Mouse (Mus musculus) embryonic facial prominence, embryonic 10.5 days (tissue): ENCODE data around the gene Stab1. TPM values are rescaled to one million over a fixed set of nuclear protein-coding genes. Genes with fewer than 3 reads are reported as not detected.

Experiments
- DNase-seq: peaks from one replicate; pipeline ENCODE4 v3.0.0-alpha.2; 2017; ENCODE audit warnings: low spot score
- H3K27ac ChIP-seq: fragments of 300-500 bp; sonication (generic); replicated peaks from 2 replicates; pipeline ENCODE4 v1.5.1; 2016; ENCODE audit warnings: mild to moderate bottlenecking
- H3K27me3 ChIP-seq: fragments of 300-500 bp; sonication (generic); replicated peaks from 2 replicates; pipeline ENCODE4 v1.6.1; 2016; ENCODE audit warnings: low read depth, mild to moderate bottlenecking; ENCODE audit not compliant: poor library complexity, severe bottlenecking
- H3K36me3 ChIP-seq: fragments of 300-500 bp; sonication (generic); replicated peaks from 2 replicates; pipeline ENCODE4 v1.6.1; 2016; ENCODE audit warnings: mild to moderate bottlenecking, moderate library complexity
- H3K4me1 ChIP-seq: fragments of 300-500 bp; sonication (generic); 2 replicates; pipeline ENCODE4 v1.6.1; 2016
- H3K4me3 ChIP-seq: fragments of 300-500 bp; sonication (generic); 2 replicates; pipeline ENCODE4 v1.5.1; 2016; ENCODE audit warnings: mild to moderate bottlenecking, moderate library complexity
- H3K9me3 ChIP-seq: fragments of 300-500 bp; sonication (generic); 2 replicates; pipeline ENCODE4 v1.6.1; 2016; ENCODE audit warnings: mild to moderate bottlenecking
- WGBS: fragments of 180-500 bp; shearing (Covaris S2); methylation state at CpG from one replicate; pipeline ENCODE4 v1.1.7; 2016; 5-methylcytosine and 5-hydroxymethylcytosine counted together
- polyA plus RNA-seq: library from polyadenylated mRNA; unstranded; fragments of >200 nt; fragmentation: Nextera tagmentation; extraction: Ambion mirVana; gene quantifications from 2 replicates; pipeline ENCODE4 v1.2.1, GENCODE M21; 2016

The Stab1 gene
- 21.0 and 22.3 TPM in 2 replicates for polyA plus RNA-seq

- peak within 1 kb of the TSS; percentile 32 for H3K4me3 ChIP-seq
- peaks cover 21% of the 10 kb centered on the region for H3K4me1 ChIP-seq
- DNase-seq, result no peak
- WGBS, result 57% methylated on average over 10 of the region's 10 CpGs
- H3K9me3 ChIP-seq, result no peaks in the 10 kb centered on the region
- H3K36me3 ChIP-seq, result peaks cover 40% of the 10 kb centered on the region
- peak within 1 kb of the TSS; percentile 19; the same call in 1 of the 2 replicates for H3K27ac ChIP-seq
- H3K27me3 ChIP-seq, result no peaks in the 10 kb centered on the region
Measured at GRCm38 (mm10) chr14:31168425-31168824, at the start of gene Stab1. Gene Stab1 (minus strand): TSS chr14:31168641.

GRCm38 (mm10) chr14:31217666-31218065 is 49.2 kb upstream of the Stab1 start, which contains the start of gene Sema3g:
Gene Sema3g (plus strand): TSS chr14:31217860.
- Histone ChIP-seq H3K27ac (peak within 1 kb of the TSS; percentile 72), H3K36me3 (no peaks in the 10 kb centered on the region), H3K9me3 (no peaks in the 10 kb centered on the region), H3K27me3 (peaks cover 13% of the 10 kb centered on the region; the same call in 1 of the 2 replicates), H3K4me3 (peak within 1 kb of the TSS; percentile 31; the same call in 1 of the 2 replicates), H3K4me1 (peaks cover 42% of the 10 kb centered on the region)
- 13% methylated on average over 11 of the region's 11 CpGs for WGBS
- peak; percentile 77 for DNase-seq

- Histone ChIP-seq H3K9me3 (no peaks in the 10 kb centered on the region), H3K36me3 (no peaks in the 10 kb centered on the region), H3K4me3 (peak within 1 kb of the TSS; percentile 31; the same call in 1 of the 2 replicates), H3K4me1 (peaks cover 50% of the 10 kb centered on the region), H3K27me3 (peaks cover 14% of the 10 kb centered on the region; the same call in 1 of the 2 replicates), H3K27ac (peak within 1 kb of the TSS; percentile 72)
- 67% methylated on average over 2 of the region's 2 CpGs for WGBS
- DNase-seq, result no peak
Measured at GRCm38 (mm10) chr14:31216846-31217245, 48.4 kb upstream of the Stab1 start, which contains the start of gene Nisch. Gene Nisch (minus strand): TSS chr14:31216946.

GRCm38 (mm10) chr14:31215157-31216002 is 46.9 kb upstream of the Stab1 start:
- 0 out of 2 replicates have a peak overlapping the region, but pooled peaks have one; percentile 8 for H3K27ac ChIP-seq
- 34% methylated on average over 15 of the region's 15 CpGs for WGBS
- peak overlapping the region; percentile 16; the same call in 1 of the 2 replicates for H3K4me3 ChIP-seq

GRCm38 (mm10) chr14:31214684-31215083 is 46.2 kb upstream of the Stab1 start:
- H3K36me3 ChIP-seq, result no peaks in the 10 kb centered on the region
- WGBS, result 86% methylated on average over 3 of the region's 3 CpGs
- H3K4me3 ChIP-seq, result no peak overlapping the region
- peaks cover 36% of the 10 kb centered on the region for H3K4me1 ChIP-seq
- DNase-seq, result no peak
- H3K9me3 ChIP-seq, result no peaks in the 10 kb centered on the region
- no peak overlapping the region for H3K27ac ChIP-seq
- H3K27me3 ChIP-seq, result peaks cover 14% of the 10 kb centered on the region; the same call in 1 of the 2 replicates

More at GRCm38 (mm10) chr14:31215157-31216002, 46.9 kb upstream of the Stab1 start:
- peaks cover 14% of the 10 kb centered on the region; the same call in 1 of the 2 replicates for H3K27me3 ChIP-seq
- DNase-seq, result peak; percentile 74
- no peaks in the 10 kb centered on the region for H3K9me3 ChIP-seq
- H3K36me3 ChIP-seq, result no peaks in the 10 kb centered on the region
- H3K4me1 ChIP-seq, result peaks cover 38% of the 10 kb centered on the region

GRCm38 (mm10) chr14:31213868-31214267 is 45.4 kb upstream of the Stab1 start:
- H3K27me3 ChIP-seq, result peaks cover 16% of the 10 kb centered on the region; the same call in 1 of the 2 replicates
- peaks cover 36% of the 10 kb centered on the region for H3K4me1 ChIP-seq
- no peak for DNase-seq
- H3K4me3 ChIP-seq, result no peak overlapping the region
- WGBS, result 68% methylated on average over 8 of the region's 8 CpGs
- H3K36me3 ChIP-seq, result no peaks in the 10 kb centered on the region
- no peaks in the 10 kb centered on the region for H3K9me3 ChIP-seq
- no peak overlapping the region for H3K27ac ChIP-seq

GRCm38 (mm10) chr14:31212499-31212898 is 44.1 kb upstream of the Stab1 start:
- whole genome bisulfite sequencing, result 86% methylated on average over 3 of the region's 3 CpGs

GRCm38 (mm10) chr14:31211854-31212253 is 43.4 kb upstream of the Stab1 start:
- Histone ChIP-seq H3K9me3 (no peaks in the 10 kb centered on the region), H3K36me3 (no peaks in the 10 kb centered on the region), H3K27ac (no peak overlapping the region), H3K4me1 (peaks cover 28% of the 10 kb centered on the region), H3K4me3 (no peak overlapping the region), H3K27me3 (peaks cover 13% of the 10 kb centered on the region; the same call in 1 of the 2 replicates)
- DNase-seq, result no peak
- 87% methylated on average over 6 of the region's 6 CpGs for WGBS

More at GRCm38 (mm10) chr14:31212499-31212898, 44.1 kb upstream of the Stab1 start:
- no peaks in the 10 kb centered on the region for H3K36me3 ChIP-seq
- DNase-seq, result no peak
- H3K27ac ChIP-seq, result no peak overlapping the region
- no peak overlapping the region for H3K4me3 ChIP-seq
- no peaks in the 10 kb centered on the region for H3K9me3 ChIP-seq
- peaks cover 28% of the 10 kb centered on the region for H3K4me1 ChIP-seq
- peaks cover 18% of the 10 kb centered on the region; the same call in 1 of the 2 replicates for H3K27me3 ChIP-seq

GRCm38 (mm10) chr14:31209133-31209557 is 40.7 kb upstream of the Stab1 start:
- peaks cover 15% of the 10 kb centered on the region for H3K36me3 ChIP-seq
- H3K27me3 ChIP-seq, result 0 out of 2 replicates have a peak, but pooled peaks cover 7% of the 10 kb centered on the region
- H3K4me3 ChIP-seq, result no peak overlapping the region
- DNase-seq, result no peak
- 78% methylated on average over 4 of the region's 4 CpGs for WGBS
- H3K9me3 ChIP-seq, result no peaks in the 10 kb centered on the region
- peaks cover 37% of the 10 kb centered on the region for H3K4me1 ChIP-seq
- no peak overlapping the region for H3K27ac ChIP-seq

- Histone ChIP-seq H3K36me3 (peaks cover 25% of the 10 kb centered on the region), H3K4me1 (peaks cover 37% of the 10 kb centered on the region), H3K4me3 (peak within 1 kb of the TSS; percentile 90), H3K27ac (0 out of 2 replicates have a peak within 1 kb of the TSS, but pooled peaks have one; percentile 97), H3K9me3 (no peaks in the 10 kb centered on the region), H3K27me3 (0 out of 2 replicates have a peak, but pooled peaks cover 7% of the 10 kb centered on the region)
- no peak for DNase-seq
- 80% methylated on average over 2 of the region's 2 CpGs for WGBS
Measured at GRCm38 (mm10) chr14:31208084-31208483, 39.6 kb upstream of the Stab1 start, which contains the start of gene Tnnc1. Gene Tnnc1 (plus strand): TSS chr14:31208312.

- Histone ChIP-seq H3K36me3 (peaks cover 34% of the 10 kb centered on the region), H3K9me3 (no peaks in the 10 kb centered on the region), H3K27me3 (0 out of 2 replicates have a peak, but pooled peaks cover 4% of the 10 kb centered on the region), H3K4me1 (peaks cover 32% of the 10 kb centered on the region), H3K27ac (peak overlapping the region; percentile 97), H3K4me3 (peak overlapping the region; percentile 90)
- no peak for DNase-seq
- 83% methylated on average over 13 of the region's 13 CpGs for WGBS
Measured at GRCm38 (mm10) chr14:31207070-31207830, 38.8 kb upstream of the Stab1 start.
